ENCODE assay signal across 8 mouse cellular contexts in genomic region chr2:167081639-167082038, GRCm38 (mm10). TPM values are rescaled to one million over a fixed set of nuclear protein-coding genes. Genes with fewer than 3 reads are reported as not detected.
DNase-seq lines count a peak whose midpoint lies in the region; ATAC-seq and TF ChIP-seq lines count a peak whose summit lies in the region.

No protein-coding gene starts in this region.

- intact Hi-C loops in left cerebral cortex, postnatal 4 days (cut with DNase I): no loop called here

- H3K9ac ChIP-seq in lung, embryonic 16.5 days (ENCODE audit: low read length): no peak overlapping the region
- H3K9ac ChIP-seq in embryonic facial prominence, embryonic 12.5 days: no peak overlapping the region

- no peak for DNase-seq in lung, postnatal 14 days
- peak; percentile 68 to 75 for DNase-seq in spleen, adult 2 months (ENCODE audit: low read depth in 1 of 2, low spot score in 2 of 2)
- DNase-seq in cerebellum, adult 9-11 months: no peak
- DNase-seq in left cerebral cortex, postnatal 4 days: no peak
- DNase-seq in gastrocnemius, postnatal 10 days: no peak

- no peaks in the 10 kb centered on the region for H3K36me3 ChIP-seq in lung, embryonic 16.5 days (ENCODE audit: control insufficient read depth, insufficient read depth, low read length)
- no peaks in the 10 kb centered on the region for H3K36me3 ChIP-seq in embryonic facial prominence, embryonic 12.5 days
- no peaks in the 10 kb centered on the region for H3K36me3 ChIP-seq in spleen, adult 2 months (ENCODE audit: control insufficient read depth, insufficient read depth, low read length)

- TF ChIP-seq POLR2A in spleen, adult 2 months (IDR thresholded peaks at IDR 0.05; ENCODE audit: low read depth, low read length): no peak

- H3K4me1 ChIP-seq in lung, embryonic 16.5 days (replicated peaks; ENCODE audit: control insufficient read depth, insufficient read depth, low read length): peaks cover 17% of the 10 kb centered on the region
- H3K4me1 ChIP-seq in embryonic facial prominence, embryonic 12.5 days: peaks cover 31% of the 10 kb centered on the region
- peaks cover 39% of the 10 kb centered on the region; the same call in 1 of the 2 replicates for H3K4me1 ChIP-seq in spleen, adult 2 months (ENCODE audit: control insufficient read depth, insufficient read depth, insufficient read length)

- no peak overlapping the region for H3K4me2 ChIP-seq in lung, embryonic 16.5 days (ENCODE audit: low read depth, low read length)
- H3K4me2 ChIP-seq in embryonic facial prominence, embryonic 12.5 days (replicated peaks): no peak overlapping the region

- 12% methylated on average over 4 of the region's 4 CpGs for WGBS in lung, embryonic 16.5 days
- 25% methylated on average over 4 of the region's 4 CpGs for whole genome bisulfite sequencing in embryonic facial prominence, embryonic 12.5 days
- 7% methylated on average over 4 of the region's 4 CpGs for WGBS in spleen, adult 2 months

- no peak for TF ChIP-seq CTCF in spleen, adult 2 months (IDR thresholded peaks at IDR 0.05; ENCODE audit: extremely low read depth, insufficient read depth, insufficient read length, insufficient replicate concordance)

- H3K27ac ChIP-seq in lung, embryonic 16.5 days (ENCODE audit: low read length): no peak overlapping the region
- no peak overlapping the region for H3K27ac ChIP-seq in embryonic facial prominence, embryonic 12.5 days
- H3K27ac ChIP-seq in spleen, adult 2 months (ENCODE audit: insufficient read depth, low read length): peak overlapping the region; percentile 84

- H3K27me3 ChIP-seq in lung, embryonic 16.5 days (ENCODE audit: control insufficient read depth, insufficient read depth, low read depth, low read length): no peaks in the 10 kb centered on the region
- no peaks in the 10 kb centered on the region for H3K27me3 ChIP-seq in embryonic facial prominence, embryonic 12.5 days
- no peaks in the 10 kb centered on the region for H3K27me3 ChIP-seq in spleen, adult 2 months (ENCODE audit: control insufficient read depth, insufficient read depth, low read length)

- no peaks in the 10 kb centered on the region for H3K9me3 ChIP-seq in lung, embryonic 16.5 days (ENCODE audit: control insufficient read depth, low read length)
- no peaks in the 10 kb centered on the region for H3K9me3 ChIP-seq in embryonic facial prominence, embryonic 12.5 days

- ATAC-seq in lung, embryonic 16.5 days (ENCODE audit: low read depth): peak; percentile 32; the same call in 1 of the 2 replicates
- peak; percentile 24; the same call in 1 of the 2 replicates for ATAC-seq in embryonic facial prominence, embryonic 12.5 days (ENCODE audit: insufficient number of reproducible peaks, insufficient read depth, low FRiP score, low TSS enrichment)
- ATAC-seq in megakaryocyte, adult 5-6 weeks (ENCODE audit: poor library complexity, severe bottlenecking): peak; percentile 89

- no peak overlapping the region for H3K4me3 ChIP-seq in lung, embryonic 16.5 days (ENCODE audit: low read length)
- H3K4me3 ChIP-seq in embryonic facial prominence, embryonic 12.5 days: no peak overlapping the region
- peak overlapping the region; percentile 28; the same call in 1 of the 2 replicates for H3K4me3 ChIP-seq in spleen, adult 2 months (ENCODE audit: extremely low read depth, insufficient read depth, insufficient read length)

RNA-seq across cellular contexts. Expression of gene Znfx1, which starts 18.8 kb away (rescaled TPM):
- 8.9 and 10.0 TPM in 2 replicates for polyA plus RNA-seq in lung, embryonic 16.5 days (2015; fragmentation: Nextera tagmentation; extraction: Ambion mirVana)
- polyA plus RNA-seq in embryonic facial prominence, embryonic 12.5 days (2016; fragmentation: Nextera tagmentation; extraction: Ambion mirVana): 7.2 and 7.6 TPM in 2 replicates
- 28.2 and 29.2 TPM in 2 replicates for total RNA-seq in megakaryocyte, adult 5-6 weeks (2015)
- 58.4 and 78.1 TPM in 2 replicates for total RNA-seq in megakaryocyte, adult 5-6 weeks (2017)
- polyA plus RNA-seq in spleen, adult 2 months (2012; rRNA removed): 29.9 and 33.9 TPM in 2 replicates
- total RNA-seq in left cerebral cortex, postnatal 4 days (2021): 10 to 100 TPM; 30.3 to 32.1 TPM
- total RNA-seq in gastrocnemius, postnatal 10 days (2021): 10 to 100 TPM; 13.5 to 16.2 TPM

Comparison
In these comparisons a context has a peak if more than half of its experiments do, and no peak if none do; other contexts are left out.
1. ATAC-seq: peak in every context shown above with its lines; median percentile 89 in megakaryocyte, adult 5-6 weeks; 32 in lung, embryonic 16.5 days; 24 in embryonic facial prominence, embryonic 12.5 days.
2. DNase-seq: peak in spleen, adult 2 months (2 of 2); none in lung, postnatal 14 days (single experiment), cerebellum, adult 9-11 months (single experiment), left cerebral cortex, postnatal 4 days (single experiment) and gastrocnemius, postnatal 10 days (single experiment).